Mouse (Mus musculus) MEL (cell line): ENCODE data around the gene Akap13. TPM values are rescaled to one million over a fixed set of nuclear protein-coding genes. Genes with fewer than 3 reads are reported as not detected.

Source experiments
- DNase-seq: peaks from one replicate; pipeline ENCODE4 v3.0.0; 2011; ENCODE audit warnings: low read depth, low spot score
- H3K27ac ChIP-seq: 2 replicates; pipeline ENCODE4 v1.5.1; 2012; ENCODE audit warnings: low read depth, mild to moderate bottlenecking, control low read depth, low read length, moderate library complexity; ENCODE audit not compliant: control insufficient read depth
- H3K27me3 ChIP-seq, 2 experiments: fragments of 150-350 bp in 1 of 2; sonication (generic) in 1 of 2; 2 replicates each; pipeline ENCODE4 v1.6.1; 2012; ENCODE audit warnings: low read length in 2 of 2, mild to moderate bottlenecking in 2 of 2, improper control_type of control experiment in 1 of 2, moderate library complexity in 1 of 2; ENCODE audit not compliant: insufficient read depth in 2 of 2, control insufficient read depth in 1 of 2
- H3K36me3 ChIP-seq, 2 experiments: 2 replicates each; pipeline ENCODE4 v1.6.1; 2012 to 2014; ENCODE audit warnings: low read length in 2 of 2, improper control_type of control experiment in 1 of 2, inconsistent platforms in 1 of 2, mild to moderate bottlenecking in 1 of 2; ENCODE audit not compliant: insufficient read depth in 2 of 2, control insufficient read depth in 1 of 2
- H3K4me1 ChIP-seq, 2 experiments: fragments of 150-350 bp in 1 of 2; sonication (generic) in 1 of 2; 2 replicates each; pipeline ENCODE4 v1.6.1; 2012; ENCODE audit warnings: low read length in 2 of 2, improper control_type of control experiment in 1 of 2, mild to moderate bottlenecking in 1 of 2; ENCODE audit not compliant: insufficient read depth in 2 of 2, control insufficient read depth in 1 of 2
- H3K4me3 ChIP-seq, 2 experiments: fragments of 150-350 bp in 1 of 2; sonication (generic) in 1 of 2; 2 replicates each; pipeline ENCODE4 v1.5.1; 2012; ENCODE audit warnings: low read depth in 2 of 2, low read length in 2 of 2, mild to moderate bottlenecking in 2 of 2, moderate library complexity in 2 of 2, control low read depth in 1 of 2, improper control_type of control experiment in 1 of 2; ENCODE audit not compliant: control insufficient read depth in 1 of 2, insufficient read depth in 1 of 2
- H3K79me2 ChIP-seq: 2 replicates; pipeline ENCODE4 v1.6.1; 2012; ENCODE audit warnings: mild to moderate bottlenecking, low read length, moderate library complexity; ENCODE audit not compliant: control insufficient read depth, poor library complexity, insufficient read depth
- H3K9ac ChIP-seq: 2 replicates; pipeline ENCODE4 v1.6.1; 2012; ENCODE audit warnings: low read depth, mild to moderate bottlenecking, control low read depth, low read length, moderate library complexity; ENCODE audit not compliant: control insufficient read depth, poor library complexity, severe bottlenecking
- H3K9me3 ChIP-seq: fragments of 150-350 bp; sonication (generic); replicated peaks from 2 replicates; pipeline ENCODE4 v1.6.1; 2012; ENCODE audit warnings: mild to moderate bottlenecking, low read length, improper control_type of control experiment, moderate library complexity; ENCODE audit not compliant: insufficient read depth
- BHLHE40 ChIP-seq: IDR thresholded peaks from 2 replicates; pipeline ENCODE4 v1.6.1; 2012; ENCODE audit warnings: low read depth, mild to moderate bottlenecking, inconsistent platforms, low read length, improper control_type of control experiment, borderline replicate concordance
- CTCF ChIP-seq, 3 experiments: IDR thresholded peaks in 2 of 3; conservative IDR thresholded peaks in 1 of 3; 2 replicates each; pipeline ENCODE4 v1.5.1; 2011 to 2012; ENCODE audit warnings: low read length in 3 of 3, low read depth in 2 of 3, mild to moderate bottlenecking in 2 of 3, improper control_type of control experiment in 1 of 3, inconsistent platforms in 1 of 3, mixed read lengths in 1 of 3, moderate library complexity in 1 of 3; ENCODE audit not compliant: control insufficient read depth in 1 of 3, insufficient read depth in 1 of 3, poor library complexity in 1 of 3, severe bottlenecking in 1 of 3
- E2F4 ChIP-seq: IDR thresholded peaks from 2 replicates; pipeline ENCODE4 v1.6.1; 2011; ENCODE audit warnings: low read depth, low read length, improper control_type of control experiment, borderline replicate concordance
- ELF1 ChIP-seq: IDR thresholded peaks from 2 replicates; pipeline ENCODE4 v1.6.1; 2014; ENCODE audit warnings: low read depth, mild to moderate bottlenecking, inconsistent platforms, low read length, improper control_type of control experiment, moderate library complexity
- EP300 ChIP-seq, 2 experiments: IDR thresholded peaks; 2 replicates each; pipeline ENCODE4 v1.6.1; 2011; ENCODE audit warnings: improper control_type of control experiment in 2 of 2, low read length in 2 of 2, low read depth in 1 of 2, mild to moderate bottlenecking in 1 of 2
- ETS1 ChIP-seq: IDR thresholded peaks from 2 replicates; pipeline ENCODE4 v1.6.1; 2012; ENCODE audit warnings: low read depth, mild to moderate bottlenecking, inconsistent platforms, low read length, improper control_type of control experiment, moderate library complexity
- GABPA ChIP-seq: IDR thresholded peaks from 2 replicates; pipeline ENCODE4 v1.6.1; 2012; ENCODE audit warnings: low read depth, mild to moderate bottlenecking, inconsistent platforms, low read length, improper control_type of control experiment, moderate library complexity
- GATA1 ChIP-seq: IDR thresholded peaks from 2 replicates; pipeline ENCODE4 v1.6.1; 2011; ENCODE audit warnings: low read depth, low read length, improper control_type of control experiment
- HCFC1 ChIP-seq: IDR thresholded peaks from 2 replicates; pipeline ENCODE4 v1.6.1; 2012; ENCODE audit warnings: low read depth, mild to moderate bottlenecking, inconsistent platforms, low read length, improper control_type of control experiment, moderate library complexity
- JUND ChIP-seq: IDR thresholded peaks from 2 replicates; pipeline ENCODE4 v1.6.1; 2011; ENCODE audit warnings: low read depth, mild to moderate bottlenecking, improper control_type of control experiment, low read length
- MAFK ChIP-seq: IDR thresholded peaks from 2 replicates; pipeline ENCODE4 v1.6.1; 2011; ENCODE audit warnings: low read depth, mild to moderate bottlenecking, low read length, improper control_type of control experiment, borderline replicate concordance
- MAX ChIP-seq: IDR thresholded peaks from 2 replicates; pipeline ENCODE4 v1.6.1; 2011; ENCODE audit warnings: low read length, improper control_type of control experiment
- MAZ ChIP-seq: IDR thresholded peaks from 2 replicates; pipeline ENCODE4 v1.6.1; 2012; ENCODE audit warnings: low read depth, mild to moderate bottlenecking, inconsistent platforms, low read length, improper control_type of control experiment
- MEF2A ChIP-seq: IDR thresholded peaks from 2 replicates; pipeline ENCODE4 v1.6.1; 2014; ENCODE audit warnings: low read depth, mild to moderate bottlenecking, inconsistent platforms, low read length, improper control_type of control experiment; ENCODE audit not compliant: poor library complexity, insufficient replicate concordance, severe bottlenecking; ENCODE audit errors: extremely low read depth
- MXI1 ChIP-seq: IDR thresholded peaks from 2 replicates; pipeline ENCODE4 v1.6.1; 2011; ENCODE audit warnings: mild to moderate bottlenecking, low read depth, low read length, improper control_type of control experiment
- MYB ChIP-seq: IDR thresholded peaks from 2 replicates; pipeline ENCODE4 v1.6.1; 2011; ENCODE audit warnings: mild to moderate bottlenecking, low read depth, low read length, improper control_type of control experiment
- MYC ChIP-seq: IDR thresholded peaks from 2 replicates; pipeline ENCODE4 v1.6.1; 2011; ENCODE audit warnings: low read depth, mild to moderate bottlenecking, low read length, improper control_type of control experiment, moderate library complexity
- POLR2A ChIP-seq, 2 experiments: IDR thresholded peaks; 2 replicates each; pipeline ENCODE4 v1.6.1; 2011 to 2012; ENCODE audit warnings: low read length in 2 of 2, mild to moderate bottlenecking in 2 of 2, control low read depth in 1 of 2, improper control_type of control experiment in 1 of 2, low read depth in 1 of 2, moderate library complexity in 1 of 2; ENCODE audit not compliant: control insufficient read depth in 1 of 2, insufficient read depth in 1 of 2, poor library complexity in 1 of 2
- POLR2AphosphoS2 ChIP-seq: IDR thresholded peaks from 2 replicates; pipeline ENCODE4 v1.6.1; 2011; ENCODE audit warnings: low read length, improper control_type of control experiment
- POLR2AphosphoS5 ChIP-seq: IDR thresholded peaks from 2 replicates; pipeline ENCODE4 v1.6.1; 2012; ENCODE audit warnings: low read depth, borderline replicate concordance, mild to moderate bottlenecking, inconsistent platforms, low read length, moderate library complexity, mixed read lengths
- RAD21 ChIP-seq: IDR thresholded peaks from 2 replicates; pipeline ENCODE4 v1.6.1; 2011; ENCODE audit warnings: mild to moderate bottlenecking, low read depth, low read length, improper control_type of control experiment
- RCOR1 ChIP-seq: IDR thresholded peaks from 2 replicates; pipeline ENCODE4 v1.6.1; 2012; ENCODE audit warnings: low read depth, mild to moderate bottlenecking, inconsistent platforms, low read length, improper control_type of control experiment
- SIN3A ChIP-seq: IDR thresholded peaks from 2 replicates; pipeline ENCODE4 v1.6.1; 2012; ENCODE audit warnings: low read length, improper control_type of control experiment, inconsistent platforms
- SMC3 ChIP-seq: IDR thresholded peaks from 2 replicates; pipeline ENCODE4 v1.6.1; 2011; ENCODE audit warnings: low read depth, low read length, improper control_type of control experiment
- TAL1 ChIP-seq: IDR thresholded peaks from 2 replicates; pipeline ENCODE4 v1.6.1; 2012; ENCODE audit warnings: mild to moderate bottlenecking, inconsistent platforms, low read length, moderate library complexity, mixed read lengths
- TCF12 ChIP-seq: IDR thresholded peaks from 2 replicates; pipeline ENCODE4 v1.6.1; 2014; ENCODE audit warnings: low read depth, mild to moderate bottlenecking, inconsistent platforms, low read length, improper control_type of control experiment, moderate library complexity
- UBTF ChIP-seq: IDR thresholded peaks from 2 replicates; pipeline ENCODE4 v1.6.1; 2012; ENCODE audit warnings: low read depth, mild to moderate bottlenecking, inconsistent platforms, low read length, improper control_type of control experiment, moderate library complexity, borderline replicate concordance; ENCODE audit not compliant: insufficient read depth
- USF1 ChIP-seq: IDR thresholded peaks from 2 replicates; pipeline ENCODE4 v1.6.1; 2014; ENCODE audit warnings: low read depth, mild to moderate bottlenecking, inconsistent platforms, low read length, improper control_type of control experiment, moderate library complexity
- USF2 ChIP-seq, 2 experiments: IDR thresholded peaks; 2 replicates each; pipeline ENCODE4 v1.6.1; 2011 to 2012; ENCODE audit warnings: improper control_type of control experiment in 2 of 2, low read length in 2 of 2, borderline replicate concordance in 1 of 2, inconsistent platforms in 1 of 2, low read depth in 1 of 2, mild to moderate bottlenecking in 1 of 2; ENCODE audit not compliant: insufficient read depth in 1 of 2
- ZC3H11A ChIP-seq: IDR thresholded peaks from 2 replicates; pipeline ENCODE4 v1.6.1; 2012; ENCODE audit warnings: low read depth, mild to moderate bottlenecking, inconsistent platforms, low read length, improper control_type of control experiment
- ZNF384 ChIP-seq: IDR thresholded peaks from 2 replicates; pipeline ENCODE4 v1.6.1; 2012; ENCODE audit warnings: low read depth, mild to moderate bottlenecking, inconsistent platforms, low read length, improper control_type of control experiment
- polyA plus RNA-seq, 2 experiments: library from polyadenylated mRNA; stranded (reverse) in 1 of 2; unstranded in 1 of 2; fragments of >175 nt in 1 of 2; fragments of >200 nt in 1 of 2; gene quantifications; 2 replicates each; pipeline versions ENCODE4 v1.2.1 to v1.2.4; 2012; ENCODE audit warnings: low replicate concordance in 2 of 2, low read depth in 1 of 2; ENCODE audit not compliant: insufficient read length in 2 of 2, insufficient read depth in 1 of 2, missing spikeins in 1 of 2
- total RNA-seq: library from RNA; depleted of rRNA; stranded (reverse); fragments of 300-350 nt; gene quantifications from 2 replicates; pipeline ENCODE4 v1.2.3, GENCODE M21; 2012

Gene Akap13
- total and polyA plus RNA-seq, 3 experiments, result 4.1 to 4.5 TPM; not detected in 1

- H3K9me3 ChIP-seq, result no peaks in the 10 kb centered on the region
- H3K27ac ChIP-seq, result peak overlapping the region; percentile 70
- no peak overlapping the region for H3K4me3 ChIP-seq
- no peak for TF ChIP-seq UBTF
- peak; percentile 78 for TF ChIP-seq ETS1
- no peak for TF ChIP-seq E2F4
- no peak for TF ChIP-seq RAD21
- TF ChIP-seq MYC, result no peak
- no peak for TF ChIP-seq JUND
- TF ChIP-seq MAZ, result no peak
- no peak for TF ChIP-seq POLR2A (IDR thresholded peaks at IDR 0.05; ENCODE audit: control insufficient read depth in 1 of 2, insufficient read depth in 1 of 2, low read depth in 1 of 2, low read length in 2 of 2, poor library complexity in 1 of 2)
- peak; percentile 80 for TF ChIP-seq TCF12
- no peak for TF ChIP-seq POLR2AphosphoS5
- TF ChIP-seq ZNF384, result no peak
- TF ChIP-seq SMC3, result no peak
- TF ChIP-seq USF2 (IDR thresholded peaks at IDR 0.05; ENCODE audit: borderline replicate concordance in 1 of 2, insufficient read depth in 1 of 2, low read depth in 1 of 2, low read length in 2 of 2), result no peak
- TF ChIP-seq ZC3H11A, result no peak
- peak; percentile 73; the same call in 1 of the 2 replicates for TF ChIP-seq MAFK
- no peak for TF ChIP-seq HCFC1
- TF ChIP-seq BHLHE40, result peak; percentile 60; the same call in 1 of the 2 replicates
- TF ChIP-seq TAL1, result no peak
- TF ChIP-seq RCOR1, result peak; percentile 92
- peak; percentile 90 to 93 for TF ChIP-seq EP300 (IDR thresholded peaks at IDR 0.05; ENCODE audit: low read depth in 1 of 2, low read length in 2 of 2)
- no peak for TF ChIP-seq POLR2AphosphoS2
- TF ChIP-seq ELF1, result 0 out of 2 replicates have a peak, but pooled peaks have one; percentile 18
- TF ChIP-seq MYB, result peak; percentile 96
- TF ChIP-seq SIN3A, result peak; percentile 65
- TF ChIP-seq USF1, result no peak
- peak; percentile 35; the same call in 1 of the 2 replicates for TF ChIP-seq MXI1
- TF ChIP-seq GABPA, result no peak
- peak; percentile 79 for TF ChIP-seq GATA1
- no peak for TF ChIP-seq CTCF (IDR thresholded peaks at IDR 0.05 in 2 of 3, conservative IDR thresholded peaks at IDR 0.05 in 1 of 3; ENCODE audit: control insufficient read depth in 1 of 3, insufficient read depth in 1 of 3, low read depth in 2 of 3, low read length in 3 of 3, poor library complexity in 1 of 3, severe bottlenecking in 1 of 3)
- no peak; the same call in 1 of the 2 replicates for TF ChIP-seq MAX
- TF ChIP-seq MEF2A, result peak; percentile 67; the same call in 1 of the 2 replicates
- DNase-seq, result peak; percentile 47
- peaks cover 0 to 24% of the 10 kb centered on the region in 2 experiments; a peak in 2 of 4 replicates for H3K36me3 ChIP-seq
- 0 out of 2 replicates have a peak overlapping the region, but pooled peaks have one; percentile 1 for H3K9ac ChIP-seq
- H3K4me1 ChIP-seq, result peaks cover 12 to 23% of the 10 kb centered on the region in 2 experiments
- no peaks in the 10 kb centered on the region for H3K79me2 ChIP-seq
- no peaks in the 10 kb centered on the region for H3K27me3 ChIP-seq
Measured at GRCm38 (mm10) chr7:75713959-75714358, 258.6 kb downstream of the Akap13 start.
